Mouse (Mus musculus) kidney, adult 2 months (tissue): ENCODE measurements at regions not wholly inside any gene's neighbourhood (a gene's known extent, or its start where the extent isn't known, plus 50 kb on each side); places are given as distances from the start of the nearest gene placed in this dataset.

ENCODE experiments used
- DNase-seq: peaks from one replicate; pipeline ENCODE4 v3.0.0; 2021
- H3K27ac ChIP-seq: fragments of 200-500 bp; 2 replicates; pipeline ENCODE4 v1.5.1; 2012; ENCODE audit warnings: low read depth, low read length, control low read depth, inconsistent platforms; ENCODE audit not compliant: insufficient read depth
- H3K27me3 ChIP-seq: fragments of 200-500 bp; replicated peaks from 2 replicates; pipeline ENCODE4 v1.6.1; 2012; ENCODE audit warnings: mild to moderate bottlenecking, moderate library complexity, low read length, inconsistent platforms; ENCODE audit not compliant: control insufficient read depth, insufficient read depth
- H3K36me3 ChIP-seq: fragments of 200-500 bp; 2 replicates; pipeline ENCODE4 v1.6.1; 2012; ENCODE audit warnings: mild to moderate bottlenecking, moderate library complexity, low read length, inconsistent platforms; ENCODE audit not compliant: control insufficient read depth, insufficient read depth
- H3K4me1 ChIP-seq: fragments of 200-500 bp; 2 replicates; pipeline ENCODE4 v1.6.1; 2011; ENCODE audit warnings: low read length; ENCODE audit not compliant: control insufficient read depth, insufficient read depth
- H3K4me3 ChIP-seq: fragments of 200-500 bp; 2 replicates; pipeline ENCODE4 v1.5.1; 2011; ENCODE audit warnings: mild to moderate bottlenecking, low read depth, low read length, control low read depth; ENCODE audit not compliant: insufficient read depth
- CTCF ChIP-seq: fragments of 200-500 bp; conservative IDR thresholded peaks from 2 replicates; pipeline ENCODE4 v1.5.1; 2011; ENCODE audit warnings: low read depth, mild to moderate bottlenecking, control low read depth, low read length, moderate library complexity, mixed read lengths; ENCODE audit not compliant: insufficient read depth, insufficient read length
- POLR2A ChIP-seq: fragments of 200-500 bp; IDR thresholded peaks from one replicate; pipeline ENCODE4 v1.6.1; 2011; ENCODE audit warnings: low read depth, low read length, control low read depth
- WGBS: fragments of 180-500 bp; shearing (Covaris S2); methylation state at CpG from one replicate; pipeline ENCODE4 v1.1.7; 2018; 5-methylcytosine and 5-hydroxymethylcytosine counted together

- Histone ChIP-seq H3K27ac (no peak overlapping the region), H3K4me1 (no peaks in the 10 kb centered on the region), H3K27me3 (no peaks in the 10 kb centered on the region), H3K4me3 (no peak overlapping the region), H3K36me3 (no peaks in the 10 kb centered on the region)
- TF ChIP-seq POLR2A (no peak), CTCF (no peak)
- WGBS, result 72% methylated on average over 5 of the region's 5 CpGs
- no peak for DNase-seq
These were observed 213.2 kb upstream of the Prok2 start for GRCm38 (mm10) chr6:99939382-99939781.

- H3K27ac ChIP-seq, result no peak overlapping the region
- H3K4me3 ChIP-seq, result no peak overlapping the region
- 31% methylated on average over 7 of the region's 7 CpGs for WGBS
- no peak for DNase-seq
- no peaks in the 10 kb centered on the region for H3K4me1 ChIP-seq
- TF ChIP-seq POLR2A (no peak), CTCF (no peak)
- H3K27me3 ChIP-seq, result no peaks in the 10 kb centered on the region
- H3K36me3 ChIP-seq, result no peaks in the 10 kb centered on the region
These were observed 212.8 kb upstream of the Prok2 start for GRCm38 (mm10) chr6:99938949-99939348.

- TF ChIP-seq POLR2A (no peak), CTCF (no peak)
- no peak overlapping the region for H3K27ac ChIP-seq
- DNase-seq, result peak; percentile 73
- no peaks in the 10 kb centered on the region for H3K27me3 ChIP-seq
- no peak overlapping the region for H3K4me3 ChIP-seq
- H3K36me3 ChIP-seq, result no peaks in the 10 kb centered on the region
- no peaks in the 10 kb centered on the region for H3K4me1 ChIP-seq
These were observed 210.5 kb upstream of the Prok2 start for GRCm38 (mm10) chr6:99936716-99937115.

- Histone ChIP-seq H3K4me3 (no peak overlapping the region), H3K36me3 (no peaks in the 10 kb centered on the region), H3K4me1 (no peaks in the 10 kb centered on the region), H3K27ac (no peak overlapping the region), H3K27me3 (no peaks in the 10 kb centered on the region)
- no peak for DNase-seq
- TF ChIP-seq POLR2A, result no peak
- TF ChIP-seq CTCF, result no peak
- 90% methylated on average over 4 of the region's 4 CpGs for WGBS
These were observed 209.2 kb upstream of the Prok2 start for GRCm38 (mm10) chr6:99935373-99935772.

GRCm38 (mm10) chr6:99934394-99934793, 208.2 kb upstream of the Prok2 start:
- H3K4me1 ChIP-seq, result no peaks in the 10 kb centered on the region
- peak; percentile 70 for DNase-seq
- no peak overlapping the region for H3K4me3 ChIP-seq
- H3K36me3 ChIP-seq, result no peaks in the 10 kb centered on the region
- no peak overlapping the region for H3K27ac ChIP-seq
- no peaks in the 10 kb centered on the region for H3K27me3 ChIP-seq
- no peak for TF ChIP-seq CTCF
- TF ChIP-seq POLR2A, result no peak
- 59% methylated on average over 5 of the region's 5 CpGs for WGBS

- Histone ChIP-seq H3K27ac (no peak overlapping the region), H3K27me3 (no peaks in the 10 kb centered on the region), H3K4me3 (no peak overlapping the region), H3K36me3 (no peaks in the 10 kb centered on the region), H3K4me1 (no peaks in the 10 kb centered on the region)
- no peak for DNase-seq
- WGBS, result 70% methylated on average over 5 of the region's 5 CpGs
- TF ChIP-seq POLR2A, result no peak
- TF ChIP-seq CTCF, result no peak
These were observed 207.2 kb upstream of the Prok2 start for GRCm38 (mm10) chr6:99933404-99933803.

- Histone ChIP-seq H3K27me3 (no peaks in the 10 kb centered on the region), H3K4me1 (no peaks in the 10 kb centered on the region), H3K27ac (no peak overlapping the region), H3K36me3 (no peaks in the 10 kb centered on the region), H3K4me3 (no peak overlapping the region)
- TF ChIP-seq POLR2A, result no peak
- TF ChIP-seq CTCF, result no peak
- 57% methylated on average over 2 of the region's 2 CpGs for WGBS
- no peak for DNase-seq
These were observed 206.7 kb upstream of the Prok2 start for GRCm38 (mm10) chr6:99932923-99933322.

- Histone ChIP-seq H3K36me3 (no peaks in the 10 kb centered on the region), H3K27me3 (no peaks in the 10 kb centered on the region), H3K4me1 (no peaks in the 10 kb centered on the region), H3K27ac (no peak overlapping the region), H3K4me3 (no peak overlapping the region)
- 72% methylated on average over 6 of the region's 6 CpGs for WGBS
- no peak for DNase-seq
- TF ChIP-seq POLR2A (no peak), CTCF (no peak)
These were observed 206.2 kb upstream of the Prok2 start for GRCm38 (mm10) chr6:99932405-99932804.
